In genomic region chr12:65061082-65061481, GRCm38 (mm10) we compare ENCODE assay signal across 25 mouse cellular contexts. TPM values are rescaled to one million over a fixed set of nuclear protein-coding genes. Genes with fewer than 3 reads are reported as not detected.
DNase-seq lines count a peak whose midpoint lies in the region; ATAC-seq and TF ChIP-seq lines count a peak whose summit lies in the region.
"Had no signal": no experiment of that assay in that cellular context is flagged by ENCODE, and none has a peak within 500 bp of the region (broad histone marks: within the 10 kb centered on the region; RNA-seq: fewer than 3 reads in every experiment).

No protein-coding gene starts in this region.

- no peak overlapping the region for H3K4me3 ChIP-seq in hindbrain, postnatal 0 days (ENCODE audit: low read length)
- H3K4me3 ChIP-seq in hindbrain, embryonic 12.5 days: no peak overlapping the region
- no peak overlapping the region for H3K4me3 ChIP-seq in CH12.LX (replicated peaks in 1 of 3; ENCODE audit: low read depth in 2 of 3, low read length in 2 of 3, poor library complexity in 1 of 3)
- H3K4me3 ChIP-seq in stomach, postnatal 0 days (ENCODE audit: low read depth, low read length): no peak overlapping the region
- H3K4me3 ChIP-seq: embryonic facial prominence, embryonic 10.5 days; embryonic facial prominence, embryonic 13.5 days; erythroblast, embryonic 14.5 days; forebrain, embryonic 13.5 days; hindbrain, embryonic 13.5 days had no signal

- dilution Hi-C loops in CH12.LX (cut with MboI; ENCODE audit: extremely low pct_ligation_motif_present, extremely low pct_unique_long_range_greater_than_20kb, low sequenced_read_pairs): no loop called here

- peaks cover 7% of the 10 kb centered on the region; the same call in 1 of the 2 replicates for H3K79me2 ChIP-seq in CH12.LX (replicated peaks; ENCODE audit: control insufficient read depth, extremely low read depth, insufficient read depth, poor library complexity, severe bottlenecking)

- TF ChIP-seq POLR2A in CH12.LX (IDR thresholded peaks at IDR 0.05; ENCODE audit: low read depth, low read length): no peak

- ATAC-seq in hindbrain, postnatal 0 days: 0 out of 2 replicates have a peak, but pooled peaks have one; percentile 47
- no peak for ATAC-seq in hindbrain, embryonic 12.5 days (ENCODE audit: low FRiP score)
- ATAC-seq in activated CD4-positive, CD25-positive, alpha-beta regulatory T cell, adult 4 months: peak; percentile 13
- ATAC-seq in stomach, postnatal 0 days (ENCODE audit: low FRiP score, low TSS enrichment): no peak
- ATAC-seq: forebrain, embryonic 13.5 days; hindbrain, embryonic 16.5 days; inflammation-experienced regulatory T-cells, adult 6 months; intestine, embryonic 16.5 days had no signal

- TF ChIP-seq RAD21 in CH12.LX (IDR thresholded peaks at IDR 0.05; ENCODE audit: low read depth, low read length): no peak

- no peak for TF ChIP-seq EP300 in CH12.LX (IDR thresholded peaks at IDR 0.05; ENCODE audit: low read length)
- no peak for TF ChIP-seq EP300 in stomach, postnatal 0 days (optimal IDR thresholded peaks at IDR 0.05)

- TF ChIP-seq CTCF in hindbrain, postnatal 0 days (IDR thresholded peaks at IDR 0.05; ENCODE audit: low read depth): no peak; the same call in 1 of the 2 replicates
- no peak for TF ChIP-seq CTCF in CH12.LX (conservative IDR thresholded peaks at IDR 0.05 in 1 of 2, IDR thresholded peaks at IDR 0.05 in 1 of 2; ENCODE audit: low read depth in 2 of 2, low read length in 2 of 2)
- TF ChIP-seq CTCF in stomach, postnatal 0 days (IDR thresholded peaks at IDR 0.05; ENCODE audit: low read depth): no peak

- H3K27me3 ChIP-seq in hindbrain, postnatal 0 days (ENCODE audit: insufficient read depth, low read length): no peaks in the 10 kb centered on the region
- H3K27me3 ChIP-seq in hindbrain, embryonic 12.5 days: no peaks in the 10 kb centered on the region
- no peaks in the 10 kb centered on the region for H3K27me3 ChIP-seq in CH12.LX (replicated peaks)
- no peaks in the 10 kb centered on the region for H3K27me3 ChIP-seq in stomach, postnatal 0 days (ENCODE audit: control insufficient read depth, insufficient read depth, low read length)
- H3K27me3 ChIP-seq: embryonic facial prominence, embryonic 13.5 days; forebrain, embryonic 13.5 days; hindbrain, embryonic 13.5 days had no signal

- H3K9me3 ChIP-seq in hindbrain, postnatal 0 days (ENCODE audit: low read length): no peaks in the 10 kb centered on the region
- H3K9me3 ChIP-seq in hindbrain, embryonic 12.5 days (replicated peaks): no peaks in the 10 kb centered on the region
- H3K9me3 ChIP-seq in CH12.LX (replicated peaks; ENCODE audit: low read length): no peaks in the 10 kb centered on the region
- no peaks in the 10 kb centered on the region for H3K9me3 ChIP-seq in stomach, postnatal 0 days (ENCODE audit: control insufficient read depth, low read length)
- H3K9me3 ChIP-seq: embryonic facial prominence, embryonic 10.5 days; embryonic facial prominence, embryonic 13.5 days; forebrain, embryonic 13.5 days; G1E; hindbrain, embryonic 13.5 days had no signal

- H3K4me2 ChIP-seq in hindbrain, postnatal 0 days (ENCODE audit: low read depth, low read length): no peak overlapping the region
- H3K4me2 ChIP-seq in hindbrain, embryonic 12.5 days (replicated peaks): no peak overlapping the region
- H3K4me2 ChIP-seq in CH12.LX (ENCODE audit: insufficient read depth, low read depth, poor library complexity, severe bottlenecking): no peak overlapping the region
- no peak overlapping the region for H3K4me2 ChIP-seq in stomach, postnatal 0 days (replicated peaks; ENCODE audit: low read depth)
- H3K4me2 ChIP-seq: embryonic facial prominence, embryonic 13.5 days; forebrain, embryonic 13.5 days; heart, embryonic 11.5 days; hindbrain, embryonic 13.5 days had no signal

- H3K36me3 ChIP-seq in hindbrain, postnatal 0 days (ENCODE audit: insufficient read depth, low read length): peaks cover 37% of the 10 kb centered on the region
- H3K36me3 ChIP-seq in hindbrain, embryonic 12.5 days: peaks cover 62% of the 10 kb centered on the region
- H3K36me3 ChIP-seq in CH12.LX (replicated peaks in 1 of 2; ENCODE audit: control insufficient read depth in 1 of 2, insufficient read depth in 1 of 2, low read length in 1 of 2): peaks cover 36 to 83% of the 10 kb centered on the region in 2 experiments
- peaks cover 5% of the 10 kb centered on the region; the same call in 1 of the 2 replicates for H3K36me3 ChIP-seq in stomach, postnatal 0 days (ENCODE audit: control insufficient read depth, insufficient read depth, low read length)

- in situ Hi-C loops in CH12.LX (cut with MboI; ENCODE audit: low pct_ligation_motif_present, low pct_unique_long_range_greater_than_20kb, low sequenced_read_pairs): loop anchor here (10.0 kb wide), 1 partner anchor 96 kb away; the partner anchor contains the start of genes Klhl28 and Togaram1

- H3K4me1 ChIP-seq in hindbrain, postnatal 0 days (ENCODE audit: insufficient read depth, low read length): no peaks in the 10 kb centered on the region
- H3K4me1 ChIP-seq in hindbrain, embryonic 12.5 days: no peaks in the 10 kb centered on the region
- peaks cover 0 to 14% of the 10 kb centered on the region in 2 experiments; a peak in 1 of 4 replicates for H3K4me1 ChIP-seq in CH12.LX (ENCODE audit: control insufficient read depth in 1 of 2, insufficient read depth in 2 of 2)
- no peaks in the 10 kb centered on the region for H3K4me1 ChIP-seq in stomach, postnatal 0 days (replicated peaks; ENCODE audit: control insufficient read depth, insufficient read depth)
- H3K4me1 ChIP-seq: embryonic facial prominence, embryonic 10.5 days; embryonic facial prominence, embryonic 13.5 days; forebrain, embryonic 13.5 days; hindbrain, embryonic 13.5 days had no signal

- H3K27ac ChIP-seq in hindbrain, postnatal 0 days: no peak overlapping the region
- H3K27ac ChIP-seq in hindbrain, embryonic 12.5 days: no peak overlapping the region
- H3K27ac ChIP-seq in CH12.LX (ENCODE audit: insufficient read depth, low read depth): no peak overlapping the region
- H3K27ac ChIP-seq in stomach, postnatal 0 days (replicated peaks): no peak overlapping the region
- H3K27ac ChIP-seq: embryonic facial prominence, embryonic 10.5 days; embryonic facial prominence, embryonic 13.5 days; forebrain, embryonic 13.5 days; hindbrain, embryonic 13.5 days had no signal

- DNase-seq in hindbrain, postnatal 0 days (ENCODE audit: low spot score): no peak
- DNase-seq in CH12.LX (ENCODE audit: extremely low read depth): peak; percentile 31
- DNase-seq in stomach, postnatal 0 days (ENCODE audit: low spot score): no peak
- no peak for DNase-seq in spleen, postnatal 10 days (ENCODE audit: low spot score in 2 of 2)
- DNase-seq: adrenal gland, adult 8-10 months; adrenal gland, postnatal 25 days; cerebellum, adult 11-12 months; cerebellum, adult 8-10 months; cerebellum, postnatal 10 days; cerebellum, postnatal 36 days; embryo, embryonic 11 days; gastrocnemius, postnatal 14 days; heart, adult 11 months had no signal

- no peak overlapping the region for H3K9ac ChIP-seq in hindbrain, postnatal 0 days (replicated peaks; ENCODE audit: low read length)
- H3K9ac ChIP-seq in hindbrain, embryonic 12.5 days: no peak overlapping the region
- no peak overlapping the region for H3K9ac ChIP-seq in CH12.LX (ENCODE audit: insufficient read depth, low read depth)
- no peak overlapping the region for H3K9ac ChIP-seq in stomach, postnatal 0 days (ENCODE audit: low read length)
- H3K9ac ChIP-seq: embryonic facial prominence, embryonic 13.5 days; forebrain, embryonic 13.5 days; hindbrain, embryonic 13.5 days had no signal

TF ChIP-seq in CH12.LX, 34 proteins besides CTCF, POLR2A, EP300 and RAD21 (continues in another document):
- TF ChIP-seq HCFC1 (IDR thresholded peaks at IDR 0.05; ENCODE audit: low read depth, low read length): no peak
- TF ChIP-seq USF1 (IDR thresholded peaks at IDR 0.05; ENCODE audit: low read depth, low read length): no peak
- TF ChIP-seq CHD2 (IDR thresholded peaks at IDR 0.05; ENCODE audit: low read length): no peak
- TF ChIP-seq USF2 (conservative IDR thresholded peaks at IDR 0.05; ENCODE audit: low read depth, low read length): no peak
- no peak for TF ChIP-seq JUN (IDR thresholded peaks at IDR 0.05; ENCODE audit: insufficient read depth, low read depth, low read length)
- TF ChIP-seq CHD1 (IDR thresholded peaks at IDR 0.05; ENCODE audit: low read depth, low read length): no peak
- no peak for TF ChIP-seq MYC (IDR thresholded peaks at IDR 0.05; ENCODE audit: low read depth, low read length)

RNA-seq across cellular contexts. Expression of gene Fkbp3, which starts 12.7 kb away (rescaled TPM):
- 121 and 180 TPM in 2 replicates for total RNA-seq in hindbrain, postnatal 0 days (2014; rRNA removed)
- 513 and 524 TPM in 2 replicates for polyA plus RNA-seq in hindbrain, postnatal 0 days (2015; fragmentation: Nextera tagmentation; extraction: Ambion mirVana)
- 519 and 525 TPM in 2 replicates for polyA plus RNA-seq in hindbrain, embryonic 12.5 days (2016; fragmentation: Nextera tagmentation; extraction: Ambion mirVana)
- 260 and 265 TPM in 2 replicates for total RNA-seq in CH12.LX (2012; rRNA removed)
- total RNA-seq in CH12.LX (2014; rRNA removed): 518 and 546 TPM in 2 replicates
- polyA plus RNA-seq in CH12.LX (2012; ENCODE audit: insufficient read length, low read depth): 350 and 351 TPM in 2 replicates
- 100 to 1,000 TPM; 259 to 332 TPM for polyA plus RNA-seq in activated CD4-positive, CD25-positive, alpha-beta regulatory T cell, adult 4 months (2017; shearing (Covaris generic))
- polyA plus RNA-seq in stomach, postnatal 0 days (2015; fragmentation: Nextera tagmentation; extraction: Ambion mirVana): 184 and 187 TPM in 2 replicates

RNA-seq across cellular contexts. Expression of gene Fancm, which starts 14.3 kb away (rescaled TPM):
- 14.2 and 16.2 TPM in 2 replicates for total RNA-seq in hindbrain, postnatal 0 days (2014; rRNA removed)
- polyA plus RNA-seq in hindbrain, postnatal 0 days (2015; fragmentation: Nextera tagmentation; extraction: Ambion mirVana): 6.1 and 8.2 TPM in 2 replicates
- polyA plus RNA-seq in hindbrain, embryonic 12.5 days (2016; fragmentation: Nextera tagmentation; extraction: Ambion mirVana): 15.1 and 17.5 TPM in 2 replicates
- total RNA-seq in CH12.LX (2012; rRNA removed) (11.7 and 13.3 TPM in 2 replicates), CH12.LX (2014; rRNA removed) (13.7 TPM in 2 replicates)
- polyA plus RNA-seq in CH12.LX (2012; ENCODE audit: insufficient read length, low read depth): 15.4 and 16.5 TPM in 2 replicates
- polyA plus RNA-seq in activated CD4-positive, CD25-positive, alpha-beta regulatory T cell, adult 4 months (2017; shearing (Covaris generic)): 1 to 10 TPM; 3.5 to 7.4 TPM
- polyA plus RNA-seq in stomach, postnatal 0 days (2015; fragmentation: Nextera tagmentation; extraction: Ambion mirVana): 2.5 and 3.6 TPM in 2 replicates

RNA-seq across cellular contexts. Expression of gene Prpf39, which starts 24.9 kb away (rescaled TPM):
- 27.2 and 28.9 TPM in 2 replicates for total RNA-seq in hindbrain, postnatal 0 days (2014; rRNA removed)
- polyA plus RNA-seq in hindbrain, postnatal 0 days (2015; fragmentation: Nextera tagmentation; extraction: Ambion mirVana): 36.9 and 39.2 TPM in 2 replicates
- 63.4 and 71.3 TPM in 2 replicates for polyA plus RNA-seq in hindbrain, embryonic 12.5 days (2016; fragmentation: Nextera tagmentation; extraction: Ambion mirVana)
- 15.3 and 17.7 TPM in 2 replicates for total RNA-seq in CH12.LX (2012; rRNA removed)
- 29.6 and 42.2 TPM in 2 replicates for total RNA-seq in CH12.LX (2014; rRNA removed)
- polyA plus RNA-seq in CH12.LX (2012; ENCODE audit: insufficient read length, low read depth): 33.2 and 34.9 TPM in 2 replicates
- 10 to 100 TPM; 77.3 to 77.5 TPM for polyA plus RNA-seq in activated CD4-positive, CD25-positive, alpha-beta regulatory T cell, adult 4 months (2017; shearing (Covaris generic))
- polyA plus RNA-seq in stomach, postnatal 0 days (2015; fragmentation: Nextera tagmentation; extraction: Ambion mirVana): 17.6 and 18.2 TPM in 2 replicates

Comparison
In these comparisons a context has a peak if more than half of its experiments do, and no peak if none do; other contexts are left out.
1. ATAC-seq: peak in hindbrain, postnatal 0 days (single experiment) and activated CD4-positive, CD25-positive, alpha-beta regulatory T cell, adult 4 months (single experiment); none in hindbrain, embryonic 12.5 days (single experiment) and stomach, postnatal 0 days (single experiment).